Mouse (Mus musculus) 416B (cell line): Measurements from ENCODE around the gene Kctd13.

Experiments used
- DNase-seq: peaks from one replicate; pipeline ENCODE4 v3.0.0; 2011; ENCODE audit warnings: low read depth

Kctd13 gene

DNA sequence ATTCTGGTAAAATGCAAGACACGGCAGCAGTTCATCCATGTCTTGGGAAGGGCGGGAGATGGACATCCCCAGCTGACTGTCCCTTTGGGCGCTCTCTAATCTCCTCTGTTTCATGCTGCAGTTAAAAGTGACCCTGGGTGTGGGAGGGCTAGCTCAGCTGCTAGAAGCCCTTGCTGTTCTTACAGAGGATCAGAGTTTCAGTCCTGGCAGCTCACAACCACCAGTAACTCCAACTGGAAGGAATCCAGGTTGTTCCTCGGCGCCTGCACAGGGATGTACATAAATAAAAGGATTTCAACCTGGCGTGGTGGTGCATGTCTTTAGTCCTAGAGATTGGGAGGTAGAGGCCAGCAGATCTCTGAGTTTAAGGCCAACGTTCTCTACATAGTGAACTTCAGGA is 54.4 kb downstream of the Kctd13 start:
- no peak for DNase-seq

DNA sequence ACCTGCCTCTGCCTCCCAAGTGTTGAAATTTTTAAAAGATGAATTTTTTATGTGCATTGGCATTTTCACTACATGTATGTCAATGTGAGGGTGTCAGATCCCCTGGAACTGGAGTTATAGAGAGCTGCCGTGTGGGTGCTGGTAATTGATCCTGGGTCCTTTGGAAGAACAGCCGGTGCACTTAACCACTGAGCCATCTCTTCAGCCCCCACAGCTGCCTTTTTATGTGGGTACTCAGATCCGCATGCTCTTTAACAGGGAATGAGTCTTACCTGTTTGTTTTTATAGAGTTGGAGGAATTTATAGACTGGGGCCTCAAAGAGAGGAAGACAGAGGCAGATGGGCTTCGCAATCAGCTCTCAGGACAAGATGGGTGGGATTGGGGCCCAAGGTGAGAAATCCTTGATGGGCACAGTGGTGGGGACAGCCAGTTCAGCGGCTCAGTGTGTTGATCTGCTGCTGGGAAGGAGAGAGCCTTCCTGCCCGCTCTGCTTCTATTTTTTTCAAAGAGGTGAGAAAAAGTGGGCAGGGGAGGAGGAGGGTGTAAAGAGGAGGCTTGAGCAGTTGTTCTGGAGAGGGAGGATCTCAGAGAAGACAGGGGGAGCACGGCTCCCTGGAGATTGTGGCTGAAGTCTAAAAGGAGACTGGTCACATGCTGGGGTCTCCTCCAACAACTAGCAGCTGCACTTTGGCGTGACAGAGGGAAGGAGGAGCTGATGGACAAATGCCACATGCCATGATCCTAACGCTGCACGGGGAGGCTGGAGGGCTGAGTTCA is 56.2 kb downstream of the Kctd13 start:
- DNase-seq = no peak

DNA sequence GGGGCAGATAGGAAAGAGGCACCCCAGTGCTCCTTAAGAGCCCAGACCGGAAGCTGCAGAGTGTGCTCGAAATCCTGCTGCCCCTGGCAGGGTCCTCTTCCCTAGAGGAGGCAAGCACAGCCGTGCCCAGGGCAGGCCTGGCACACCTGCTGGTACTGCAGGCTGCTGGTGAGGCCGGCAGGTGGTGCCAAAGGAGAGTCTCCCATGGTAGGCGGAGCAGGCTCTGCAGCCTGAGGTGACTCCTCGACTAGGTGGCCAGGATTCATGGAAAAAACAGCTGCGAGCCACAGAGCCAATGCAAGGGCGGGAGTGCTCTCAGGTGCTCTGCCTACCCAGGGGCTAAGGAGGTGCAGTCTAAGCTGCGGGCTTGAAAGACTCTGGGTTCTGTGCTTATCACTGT is 57.6 kb downstream of the Kctd13 start:
- DNase-seq = no peak

DNA sequence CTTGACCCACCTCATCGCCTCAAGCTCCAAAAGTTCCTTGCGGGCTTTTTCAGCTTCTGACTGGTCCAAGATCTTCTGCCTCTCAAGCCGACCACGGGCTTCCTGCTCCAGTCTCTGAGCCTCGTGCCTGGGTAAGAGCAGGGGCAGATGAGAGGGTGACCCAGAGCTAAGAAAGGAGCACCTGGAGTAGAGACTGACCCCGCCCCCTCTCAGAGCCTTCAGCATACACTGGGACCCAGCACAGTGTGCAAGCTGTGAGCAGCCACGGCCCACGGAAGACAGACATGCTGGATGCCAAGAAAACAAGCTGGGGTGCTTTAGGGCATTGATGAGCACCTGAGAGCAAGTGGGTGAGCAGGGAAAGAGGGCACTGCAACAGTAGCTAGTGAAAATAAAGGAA is 60.1 kb downstream of the Kctd13 start:
- DNase-seq = no peak
